Mouse (Mus musculus): Measurements from ENCODE around the gene Selenoo. TPM values are rescaled to one million over a fixed set of nuclear protein-coding genes. Genes with fewer than 3 reads are reported as not detected.

The Selenoo gene
- polyA plus RNA-seq, 2 experiments: 7.4 to 8.9 TPM

GRCm38 (mm10) chr15:89124312-89124711 lies 35.4 kb downstream of the Selenoo start:
- Histone ChIP-seq H3K4me1 (replicated peaks; ENCODE audit: control insufficient read depth in 2 of 2, insufficient read depth in 2 of 2, low read length in 1 of 2) (peaks cover 19 to 26% of the 10 kb centered on the region in 2 experiments), H3K27me3 (ENCODE audit: control insufficient read depth, insufficient read depth, low read length) (no peaks in the 10 kb centered on the region), H3K4me3 (ENCODE audit: insufficient read depth in 1 of 2, low read depth in 2 of 2, low read length in 2 of 2) (no peak overlapping the region), H3K36me3 (replicated peaks; ENCODE audit: control insufficient read depth, insufficient read depth, low read depth) (peaks cover 4% of the 10 kb centered on the region), H3K9me3 (ENCODE audit: control insufficient read depth, low read length) (no peaks in the 10 kb centered on the region), H3K4me2 (ENCODE audit: low read depth) (no peak overlapping the region), H3K9ac (replicated peaks) (no peak overlapping the region), H3K27ac (no peak overlapping the region)
- DNase-seq (ENCODE audit: low read depth in 3 of 3, low spot score in 3 of 3) (no peak), ATAC-seq (ENCODE audit: insufficient read depth) (no peak)
- WGBS (ENCODE audit: insufficient replicate concordance): 79% methylated on average over 3 of the region's 3 CpGs
- no peak for TF ChIP-seq CTCF (IDR thresholded peaks at IDR 0.05; ENCODE audit: low read depth)
- no peak for TF ChIP-seq EP300 (IDR thresholded peaks at IDR 0.05; ENCODE audit: low read depth)

GRCm38 (mm10) chr15:89125351-89125750 lies 36.5 kb downstream of the Selenoo start:
- Histone ChIP-seq H3K36me3 (replicated peaks; ENCODE audit: control insufficient read depth, insufficient read depth, low read depth) (peaks cover 1% of the 10 kb centered on the region), H3K9me3 (ENCODE audit: control insufficient read depth, low read length) (no peaks in the 10 kb centered on the region), H3K27ac (no peak overlapping the region), H3K4me2 (ENCODE audit: low read depth) (no peak overlapping the region), H3K27me3 (ENCODE audit: control insufficient read depth, insufficient read depth, low read length) (no peaks in the 10 kb centered on the region), H3K9ac (replicated peaks) (no peak overlapping the region), H3K4me3 (ENCODE audit: insufficient read depth in 1 of 2, low read depth in 2 of 2, low read length in 2 of 2) (no peak overlapping the region), H3K4me1 (replicated peaks; ENCODE audit: control insufficient read depth in 2 of 2, insufficient read depth in 2 of 2, low read length in 1 of 2) (peaks cover 19 to 23% of the 10 kb centered on the region in 2 experiments)
- no peak for ATAC-seq (ENCODE audit: insufficient read depth)
- TF ChIP-seq CTCF (IDR thresholded peaks at IDR 0.05; ENCODE audit: low read depth) (no peak), EP300 (IDR thresholded peaks at IDR 0.05; ENCODE audit: low read depth) (no peak)
- no peak for DNase-seq (ENCODE audit: low read depth in 3 of 3, low spot score in 3 of 3)
- WGBS (ENCODE audit: insufficient replicate concordance): 78% methylated on average over 9 of the region's 9 CpGs

GRCm38 (mm10) chr15:89126622-89127021 lies 37.7 kb downstream of the Selenoo start:
- Histone ChIP-seq H3K9me3 (ENCODE audit: control insufficient read depth, low read length) (no peaks in the 10 kb centered on the region), H3K36me3 (replicated peaks; ENCODE audit: control insufficient read depth, insufficient read depth, low read depth) (no peaks in the 10 kb centered on the region), H3K9ac (replicated peaks) (no peak overlapping the region), H3K27ac (no peak overlapping the region), H3K4me1 (replicated peaks; ENCODE audit: control insufficient read depth in 2 of 2, insufficient read depth in 2 of 2, low read length in 1 of 2) (peaks cover 19% of the 10 kb centered on the region in 2 experiments), H3K4me3 (ENCODE audit: insufficient read depth in 1 of 2, low read depth in 2 of 2, low read length in 2 of 2) (no peak overlapping the region), H3K27me3 (ENCODE audit: control insufficient read depth, insufficient read depth, low read length) (no peaks in the 10 kb centered on the region), H3K4me2 (ENCODE audit: low read depth) (no peak overlapping the region)
- no peak for TF ChIP-seq EP300 (IDR thresholded peaks at IDR 0.05; ENCODE audit: low read depth)
- TF ChIP-seq CTCF (IDR thresholded peaks at IDR 0.05; ENCODE audit: low read depth): no peak
- WGBS (ENCODE audit: insufficient replicate concordance): 72% methylated on average over 8 of the region's 8 CpGs
- no peak for ATAC-seq (ENCODE audit: insufficient read depth)
- DNase-seq (ENCODE audit: low read depth in 3 of 3, low spot score in 3 of 3): no peak

GRCm38 (mm10) chr15:89127364-89127940 lies 38.6 kb downstream of the Selenoo start:
- Histone ChIP-seq H3K4me3 (ENCODE audit: insufficient read depth in 1 of 2, low read depth in 2 of 2, low read length in 2 of 2) (peak overlapping the region; percentile 82 to 93), H3K4me1 (replicated peaks; ENCODE audit: control insufficient read depth in 2 of 2, insufficient read depth in 2 of 2, low read length in 1 of 2) (peaks cover 12 to 15% of the 10 kb centered on the region in 2 experiments), H3K9me3 (ENCODE audit: control insufficient read depth, low read length) (no peaks in the 10 kb centered on the region), H3K27ac (no peak overlapping the region), H3K9ac (replicated peaks) (peak overlapping the region; percentile 91), H3K4me2 (ENCODE audit: low read depth) (peak overlapping the region; percentile 88), H3K27me3 (ENCODE audit: control insufficient read depth, insufficient read depth, low read length) (no peaks in the 10 kb centered on the region), H3K36me3 (replicated peaks; ENCODE audit: control insufficient read depth, insufficient read depth, low read depth) (no peaks in the 10 kb centered on the region)
- ATAC-seq (ENCODE audit: insufficient read depth) (no peak), DNase-seq (ENCODE audit: low read depth in 3 of 3, low spot score in 3 of 3) (no peak)
- 72% methylated on average over 8 of the region's 8 CpGs for WGBS (ENCODE audit: insufficient replicate concordance)
- TF ChIP-seq EP300 (IDR thresholded peaks at IDR 0.05; ENCODE audit: low read depth) (no peak), CTCF (IDR thresholded peaks at IDR 0.05; ENCODE audit: low read depth) (0 out of 2 replicates have a peak, but pooled peaks have one; percentile 4)

- Histone ChIP-seq H3K4me3 (ENCODE audit: insufficient read depth in 1 of 2, low read depth in 2 of 2, low read length in 2 of 2) (peak within 1 kb of the TSS; percentile 82 to 93), H3K9ac (replicated peaks) (peak within 1 kb of the TSS; percentile 91), H3K9me3 (ENCODE audit: control insufficient read depth, low read length) (no peaks in the 10 kb centered on the region), H3K36me3 (replicated peaks; ENCODE audit: control insufficient read depth, insufficient read depth, low read depth) (no peaks in the 10 kb centered on the region), H3K27me3 (ENCODE audit: control insufficient read depth, insufficient read depth, low read length) (no peaks in the 10 kb centered on the region), H3K27ac (peak within 1 kb of the TSS; percentile 75), H3K4me1 (replicated peaks; ENCODE audit: control insufficient read depth in 2 of 2, insufficient read depth in 2 of 2, low read length in 1 of 2) (peaks cover 7 to 10% of the 10 kb centered on the region in 2 experiments), H3K4me2 (ENCODE audit: low read depth) (peak within 1 kb of the TSS; percentile 88)
- ATAC-seq (ENCODE audit: insufficient read depth): peak; percentile 89
- DNase-seq (ENCODE audit: low read depth in 3 of 3, low spot score in 3 of 3): peak; percentile 62 to 74 (median 65)
- TF ChIP-seq EP300 (IDR thresholded peaks at IDR 0.05; ENCODE audit: low read depth) (no peak), CTCF (IDR thresholded peaks at IDR 0.05; ENCODE audit: low read depth) (peak; percentile 99)
- 3% methylated on average over 36 of the region's 36 CpGs for WGBS (ENCODE audit: insufficient replicate concordance)
These were observed 39.8 kb downstream of the Selenoo start, which contains the start of gene Hdac10 for GRCm38 (mm10) chr15:89128382-89129350. Hdac10 (minus strand) TSS chr15:89128700.
